Mouse (Mus musculus) midbrain, postnatal 0 days (tissue): ENCODE data around the gene Olfr102. TPM values are rescaled to one million over a fixed set of nuclear protein-coding genes. Genes with fewer than 3 reads are reported as not detected.

ENCODE experiments used
- ATAC-seq: fragments of 200-750 bp; cut with Nextera tagmentation; 2 replicates; pipeline ENCODE4 v1.8.0; 2017; ENCODE audit warnings: moderate number of reproducible peaks, mild to moderate bottlenecking, moderate TSS enrichment, moderate library complexity; ENCODE audit not compliant: low FRiP score
- DNase-seq: peaks from one replicate; pipeline ENCODE4 v3.0.0-alpha.2; 2015; ENCODE audit warnings: low spot score
- H3K27ac ChIP-seq: fragments of 300-500 bp; sonication (generic); 2 replicates; pipeline ENCODE4 v1.5.1; 2014; ENCODE audit warnings: low read depth, mild to moderate bottlenecking, low read length, mixed read lengths
- H3K27me3 ChIP-seq: fragments of 300-500 bp; sonication (generic); 2 replicates; pipeline ENCODE4 v1.6.1; 2014; ENCODE audit warnings: low read length, control low read depth, mixed read lengths; ENCODE audit not compliant: insufficient read depth
- H3K36me3 ChIP-seq: fragments of 300-500 bp; sonication (generic); 2 replicates; pipeline ENCODE4 v1.6.1; 2014; ENCODE audit warnings: low read length, control low read depth, mixed read lengths; ENCODE audit not compliant: insufficient read depth
- H3K4me1 ChIP-seq: fragments of 300-500 bp; sonication (generic); 2 replicates; pipeline ENCODE4 v1.6.1; 2014; ENCODE audit warnings: mild to moderate bottlenecking, control low read depth, antibody characterized with exemption, low read length, mixed read lengths; ENCODE audit not compliant: insufficient read depth
- H3K4me2 ChIP-seq: fragments of 300-500 bp; sonication (generic); 2 replicates; pipeline ENCODE4 v1.6.1; 2014; ENCODE audit warnings: low read depth, mild to moderate bottlenecking, low read length, mixed read lengths; ENCODE audit not compliant: poor library complexity, severe bottlenecking
- H3K4me3 ChIP-seq: fragments of 300-500 bp; sonication (generic); 2 replicates; pipeline ENCODE4 v1.5.1; 2014; ENCODE audit warnings: low read depth, mild to moderate bottlenecking, low read length, moderate library complexity
- H3K9ac ChIP-seq: fragments of 300-500 bp; sonication (generic); replicated peaks from 2 replicates; pipeline ENCODE4 v1.6.1; 2014; ENCODE audit warnings: mild to moderate bottlenecking, low read length, moderate library complexity, mixed read lengths; ENCODE audit not compliant: poor library complexity, severe bottlenecking
- H3K9me3 ChIP-seq: fragments of 300-500 bp; sonication (generic); 2 replicates; pipeline ENCODE4 v1.6.1; 2016; ENCODE audit warnings: low read length, control low read depth
- CTCF ChIP-seq: IDR thresholded peaks from 2 replicates; pipeline ENCODE4 v1.5.1; 2016; ENCODE audit warnings: antibody characterized with exemption, mild to moderate bottlenecking
- WGBS: fragments of 180-500 bp; shearing (Covaris S2); extraction: QIAGEN DNeasy Blood & Tissue Kit; methylation state at CpG from one replicate; pipeline ENCODE4 v1.1.7; 2014; 5-methylcytosine and 5-hydroxymethylcytosine counted together
- polyA plus RNA-seq: library from polyadenylated mRNA; unstranded; fragments of >200 nt; fragmentation: Nextera tagmentation; extraction: Ambion mirVana; gene quantifications from 2 replicates; pipeline ENCODE4 v1.2.1, GENCODE M21; 2015
- total RNA-seq: library from RNA; depleted of rRNA; stranded (reverse); fragments of >200 nt; gene quantifications from 2 replicates; pipeline ENCODE4 v1.2.3, GENCODE M21; 2014; rRNA removed

Olfr102 gene
- total and polyA plus RNA-seq, 2 experiments from 2014 or later, result not detected

DNA sequence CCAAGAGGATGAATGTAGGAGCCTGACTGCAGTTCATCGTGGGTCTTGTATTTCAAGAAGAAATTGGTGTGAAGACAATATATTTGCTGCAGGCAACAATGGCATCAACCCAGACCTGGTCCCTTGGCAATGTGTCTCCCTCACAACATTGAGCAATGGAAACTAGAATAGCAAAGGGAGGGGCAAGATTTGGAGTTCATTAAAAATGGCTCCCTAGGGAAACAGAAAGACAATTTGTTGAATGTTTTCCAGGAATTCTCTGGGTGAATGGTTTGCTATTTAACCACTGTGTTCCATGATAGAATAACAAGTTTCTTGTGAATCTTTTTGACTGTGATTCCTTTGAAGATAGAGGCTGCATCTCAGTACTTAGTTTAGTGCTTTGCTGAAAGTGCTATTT is 53.2 kb downstream of the Olfr102 start, which contains the start of gene Olfr98:
TSS of gene Olfr98 (minus strand) at position 124 of the 400 bp plus-strand sequence.
- Histone ChIP-seq H3K4me2 (no peak within 1 kb of the TSS), H3K27me3 (no peaks in the 10 kb centered on the region), H3K9ac (no peak within 1 kb of the TSS), H3K36me3 (no peaks in the 10 kb centered on the region), H3K27ac (no peak within 1 kb of the TSS), H3K4me3 (no peak within 1 kb of the TSS), H3K4me1 (no peaks in the 10 kb centered on the region), H3K9me3 (no peaks in the 10 kb centered on the region)
- DNase-seq, result no peak
- TF ChIP-seq CTCF, result no peak
- 77% methylated on average over 1 of the region's 1 CpGs for WGBS
- ATAC-seq, result no peak

Other genes starting within 250 kb of the Olfr102 start
- gene Olfr90, start 228.6 kb downstream of the Olfr102 start, total RNA-seq, result not detected in 2 replicates
- not detected in 2 replicates for gene Olfr90, start 228.6 kb downstream of the Olfr102 start, polyA plus RNA-seq
- not detected in 2 replicates for gene Olfr91, start 218.8 kb downstream of the Olfr102 start, total RNA-seq
- gene Olfr91, start 218.8 kb downstream of the Olfr102 start, polyA plus RNA-seq, result not detected in 2 replicates
- gene Olfr92, start 197.0 kb downstream of the Olfr102 start, total RNA-seq, result not detected in 2 replicates
- gene Olfr92, start 197.0 kb downstream of the Olfr102 start, polyA plus RNA-seq, result not detected in 2 replicates
- not detected in 2 replicates for gene Olfr93, start 155.6 kb downstream of the Olfr102 start, total RNA-seq
- gene Olfr93, start 155.6 kb downstream of the Olfr102 start, polyA plus RNA-seq, result not detected in 2 replicates
- not detected in 2 replicates for gene Ubd, start 123.2 kb downstream of the Olfr102 start, total RNA-seq
- gene Ubd, start 123.2 kb downstream of the Olfr102 start, polyA plus RNA-seq, result not detected in 2 replicates
- gene Olfr94, start 116.1 kb downstream of the Olfr102 start, total RNA-seq, result not detected in 2 replicates
- gene Olfr94, start 116.1 kb downstream of the Olfr102 start, polyA plus RNA-seq, result not detected in 2 replicates
- not detected in 2 replicates for gene Olfr95, start 103.9 kb downstream of the Olfr102 start, total RNA-seq
- gene Olfr95, start 103.9 kb downstream of the Olfr102 start, polyA plus RNA-seq, result 0.02 TPM in 1 of 2 replicates, not detected in the other
- not detected in 2 replicates for gene Olfr96, start 96.9 kb downstream of the Olfr102 start, total RNA-seq
- not detected in 2 replicates for gene Olfr96, start 96.9 kb downstream of the Olfr102 start, polyA plus RNA-seq
- gene Olfr97, start 79.7 kb downstream of the Olfr102 start, total RNA-seq, result not detected in 2 replicates
- gene Olfr97, start 79.7 kb downstream of the Olfr102 start, polyA plus RNA-seq, result not detected in 2 replicates
- gene Olfr98, start 53.3 kb downstream of the Olfr102 start, total RNA-seq, result not detected in 2 replicates
- gene Olfr98, start 53.3 kb downstream of the Olfr102 start, polyA plus RNA-seq, result not detected in 2 replicates
- 1.6 TPM in 2 replicates for gene H2-M3, start 46.8 kb downstream of the Olfr102 start, total RNA-seq
- gene H2-M3, start 46.8 kb downstream of the Olfr102 start, polyA plus RNA-seq, result 2.5 and 2.6 TPM in 2 replicates
- not detected in 2 replicates for gene Olfr99, start 33.6 kb downstream of the Olfr102 start, total RNA-seq
- not detected in 2 replicates for gene Olfr99, start 33.6 kb downstream of the Olfr102 start, polyA plus RNA-seq
- gene Olfr101, start 12.7 kb downstream of the Olfr102 start, total RNA-seq, result not detected in 2 replicates
- not detected in 2 replicates for gene Olfr101, start 12.7 kb downstream of the Olfr102 start, polyA plus RNA-seq
- not detected in 2 replicates for gene Olfr103, start 22.6 kb upstream of the Olfr102 start, total RNA-seq
- gene Olfr103, start 22.6 kb upstream of the Olfr102 start, polyA plus RNA-seq, result not detected in 2 replicates
- gene Olfr104-ps, start 42.5 kb upstream of the Olfr102 start, total RNA-seq, result 0.33 TPM in 1 of 2 replicates, not detected in the other
- not detected in 2 replicates for gene Olfr104-ps, start 42.5 kb upstream of the Olfr102 start, polyA plus RNA-seq
- not detected in 2 replicates for gene Olfr105-ps, start 62.0 kb upstream of the Olfr102 start, total RNA-seq
- not detected in 2 replicates for gene Olfr105-ps, start 62.0 kb upstream of the Olfr102 start, polyA plus RNA-seq
- gene Olfr106-ps, start 73.3 kb upstream of the Olfr102 start, total RNA-seq, result not detected in 2 replicates
- not detected in 2 replicates for gene Olfr106-ps, start 73.3 kb upstream of the Olfr102 start, polyA plus RNA-seq
- not detected in 2 replicates for gene Olfr107, start 82.2 kb upstream of the Olfr102 start, total RNA-seq
- not detected in 2 replicates for gene Olfr107, start 82.2 kb upstream of the Olfr102 start, polyA plus RNA-seq
- gene Olfr108, start 128.4 kb upstream of the Olfr102 start, total RNA-seq, result not detected in 2 replicates
- gene Olfr108, start 128.4 kb upstream of the Olfr102 start, polyA plus RNA-seq, result not detected in 2 replicates
- gene Olfr109, start 141.9 kb upstream of the Olfr102 start, total RNA-seq, result not detected in 2 replicates
- not detected in 2 replicates for gene Olfr109, start 141.9 kb upstream of the Olfr102 start, polyA plus RNA-seq
- not detected in 2 replicates for gene H2-M2, start 166.5 kb upstream of the Olfr102 start, total RNA-seq
- gene H2-M2, start 166.5 kb upstream of the Olfr102 start, polyA plus RNA-seq, result not detected in 2 replicates
- not detected in 2 replicates for gene Olfr110, start 175.4 kb upstream of the Olfr102 start, total RNA-seq
- not detected in 2 replicates for gene Olfr110, start 175.4 kb upstream of the Olfr102 start, polyA plus RNA-seq
- gene Olfr111, start 191.0 kb upstream of the Olfr102 start, total RNA-seq, result 0.14 TPM in 1 of 2 replicates, not detected in the other
- not detected in 2 replicates for gene Olfr111, start 191.0 kb upstream of the Olfr102 start, polyA plus RNA-seq